Mouse (Mus musculus) ES-E14 (cell line): ENCODE results near the gene Cmss1. TPM values are rescaled to one million over a fixed set of nuclear protein-coding genes. Genes with fewer than 3 reads are reported as not detected.

Experiments used
- DNase-seq: peaks from one replicate; pipeline ENCODE4 v3.0.0-alpha.2; 2013; ENCODE audit warnings: low read depth, low spot score
- H3K27ac ChIP-seq: 2 replicates; pipeline ENCODE4 v1.5.1; 2012; ENCODE audit warnings: low read depth, mild to moderate bottlenecking, low read length, moderate library complexity, mixed read lengths; ENCODE audit not compliant: poor library complexity, insufficient read depth, severe bottlenecking
- H3K36me3 ChIP-seq: 2 replicates; pipeline ENCODE4 v1.6.1; 2012; ENCODE audit warnings: mild to moderate bottlenecking, low read length, moderate library complexity, mixed read lengths; ENCODE audit not compliant: control insufficient read depth, poor library complexity, insufficient read depth, severe bottlenecking
- H3K4me1 ChIP-seq, 2 experiments: fragments of 150-350 bp in 1 of 2; sonication (generic) in 1 of 2; 2 replicates each; pipeline ENCODE4 v1.6.1; 2012; ENCODE audit warnings: low read length in 2 of 2, mild to moderate bottlenecking in 1 of 2, mixed read lengths in 1 of 2; ENCODE audit not compliant: control insufficient read depth in 2 of 2, insufficient read depth in 2 of 2, poor library complexity in 1 of 2
- H3K4me3 ChIP-seq, 2 experiments: fragments of 150-350 bp in 1 of 2; sonication (generic) in 1 of 2; 2 replicates each; pipeline ENCODE4 v1.5.1; 2012; ENCODE audit warnings: low read length in 2 of 2, low read depth in 1 of 2, mild to moderate bottlenecking in 1 of 2, mixed read lengths in 1 of 2; ENCODE audit not compliant: insufficient read depth in 1 of 2, poor library complexity in 1 of 2, severe bottlenecking in 1 of 2
- H3K9ac ChIP-seq: 2 replicates; pipeline ENCODE4 v1.6.1; 2012; ENCODE audit warnings: low read depth, mild to moderate bottlenecking, low read length, mixed read lengths; ENCODE audit not compliant: poor library complexity, insufficient read depth, severe bottlenecking
- H3K9me3 ChIP-seq: fragments of 150-350 bp; sonication (generic); 2 replicates; pipeline ENCODE4 v1.6.1; 2012; ENCODE audit warnings: low read depth, mild to moderate bottlenecking, low read length; ENCODE audit not compliant: control insufficient read depth, insufficient read depth
- CHD2 ChIP-seq: IDR thresholded peaks from 2 replicates; pipeline ENCODE4 v1.6.1; 2014; ENCODE audit warnings: mild to moderate bottlenecking, low read depth, low read length, inconsistent platforms
- HCFC1 ChIP-seq: IDR thresholded peaks from 2 replicates; pipeline ENCODE4 v1.6.1; 2012; ENCODE audit warnings: low read length, inconsistent platforms, borderline replicate concordance; ENCODE audit not compliant: insufficient read depth
- MAFK ChIP-seq: IDR thresholded peaks from 2 replicates; pipeline ENCODE4 v1.6.1; 2014; ENCODE audit warnings: mild to moderate bottlenecking, low read depth, low read length, inconsistent platforms; ENCODE audit not compliant: insufficient read depth
- ZC3H11A ChIP-seq: IDR thresholded peaks from 2 replicates; pipeline ENCODE4 v1.6.1; 2012; ENCODE audit warnings: low read depth, mild to moderate bottlenecking, inconsistent platforms, low read length, borderline replicate concordance
- ZNF384 ChIP-seq: IDR thresholded peaks from 2 replicates; pipeline ENCODE4 v1.6.1; 2012; ENCODE audit warnings: low read depth, low read length, inconsistent platforms
- in situ Hi-C, 2 experiments: fragments of 600-800 bp; cut with MboI; formaldehyde crosslinking; loops; one replicate each; pipeline ENCODE4 v1.15.1; 2025; ENCODE audit warnings: low sequenced_read_pairs in 2 of 2, inconsistent platforms in 1 of 2; ENCODE audit not compliant: unreplicated experiment in 2 of 2
- total RNA-seq: library from RNA; depleted of rRNA; stranded (reverse); fragments of 300-350 nt; gene quantifications from 2 replicates; pipeline ENCODE4 v1.2.3, GENCODE M21; 2012

Cmss1 gene
- total RNA-seq, 1 experiment, result 58.7 TPM

DNA sequence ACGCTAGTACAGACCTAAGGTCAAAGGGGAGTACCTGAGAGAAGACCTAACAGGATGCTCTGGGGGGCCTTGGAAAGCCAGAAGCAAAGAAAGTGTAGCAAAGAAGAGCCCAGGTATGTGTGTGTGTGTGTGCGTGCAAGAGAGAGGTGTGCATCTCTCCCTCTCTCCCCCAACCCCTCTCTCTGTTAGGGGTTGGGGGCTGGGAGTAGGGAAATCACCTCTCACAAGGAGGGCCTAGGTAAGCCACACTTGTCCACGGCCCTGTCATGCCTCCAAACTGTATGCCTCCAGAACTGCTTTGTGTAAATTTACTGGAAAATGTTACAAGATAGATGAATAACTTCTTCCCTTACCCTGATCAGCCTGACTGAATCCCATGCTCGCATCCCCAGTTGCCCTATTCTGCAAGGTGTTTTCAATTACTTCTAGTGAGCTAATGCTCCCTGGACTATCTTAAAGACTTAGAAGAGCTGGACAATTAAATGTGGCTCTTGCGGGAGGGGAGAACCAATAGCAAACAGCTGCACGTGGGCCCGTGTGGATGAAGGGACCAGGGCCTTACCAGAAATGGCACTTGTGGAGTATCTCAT, 231.3 kb downstream of the Cmss1 start:
- Histone ChIP-seq H3K4me3 (no peak overlapping the region), H3K9me3 (no peaks in the 10 kb centered on the region), H3K36me3 (no peaks in the 10 kb centered on the region), H3K9ac (no peak overlapping the region), H3K27ac (no peak overlapping the region), H3K4me1 (no peaks in the 10 kb centered on the region)
- DNase-seq, result no peak
- in situ Hi-C loops, result no loop called here
- TF ChIP-seq HCFC1 (no peak), ZNF384 (no peak), MAFK (no peak), ZC3H11A (no peak), CHD2 (no peak)

GRCm38 (mm10) chr16:57372156-57372555, 234.5 kb downstream of the Cmss1 start:
- no peak for DNase-seq
- Histone ChIP-seq H3K9ac (no peak overlapping the region), H3K9me3 (no peaks in the 10 kb centered on the region), H3K27ac (no peak overlapping the region), H3K4me3 (no peak overlapping the region), H3K4me1 (no peaks in the 10 kb centered on the region), H3K36me3 (no peaks in the 10 kb centered on the region)
- in situ Hi-C loops, result no loop called here
- TF ChIP-seq CHD2, result no peak
- no peak for TF ChIP-seq MAFK
- no peak for TF ChIP-seq ZNF384
- no peak for TF ChIP-seq ZC3H11A
- TF ChIP-seq HCFC1, result no peak

DNA sequence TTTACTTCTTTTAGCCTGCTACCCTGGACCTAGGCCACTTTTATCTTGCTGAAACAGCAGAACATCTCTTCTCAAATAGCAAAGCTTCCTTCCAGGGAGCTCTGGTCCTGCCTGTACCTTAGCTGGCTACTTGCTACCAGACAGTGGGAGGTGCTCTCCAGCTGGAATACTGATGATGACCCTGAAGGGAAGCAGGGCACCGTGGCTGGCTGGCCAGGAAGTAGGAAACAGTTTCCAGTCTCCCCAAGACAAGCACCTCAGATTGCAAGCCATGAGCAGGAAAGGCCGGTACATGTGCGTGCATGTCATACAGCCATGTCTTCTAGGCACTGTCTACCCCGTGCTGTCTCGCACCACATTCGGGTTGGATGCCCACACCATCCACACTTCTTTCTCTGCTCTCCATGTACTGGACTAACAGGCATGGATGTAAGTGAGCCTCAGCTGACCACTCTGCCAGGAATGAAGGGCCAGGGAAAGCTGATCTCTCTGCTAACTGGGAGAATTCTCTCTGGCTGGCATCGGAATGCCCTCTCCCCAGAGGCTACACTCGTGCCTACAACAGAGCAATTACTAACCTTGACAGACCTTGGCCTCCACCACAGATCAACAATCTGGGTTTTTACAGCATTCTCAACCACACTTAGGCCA, 236.7 kb downstream of the Cmss1 start:
- Histone ChIP-seq H3K36me3 (no peaks in the 10 kb centered on the region), H3K9ac (no peak overlapping the region), H3K4me3 (no peak overlapping the region), H3K4me1 (no peaks in the 10 kb centered on the region), H3K9me3 (no peaks in the 10 kb centered on the region), H3K27ac (no peak overlapping the region)
- in situ Hi-C loops, result no loop called here
- TF ChIP-seq ZNF384 (no peak), HCFC1 (no peak), CHD2 (no peak), ZC3H11A (no peak), MAFK (no peak)
- DNase-seq, result no peak

DNA sequence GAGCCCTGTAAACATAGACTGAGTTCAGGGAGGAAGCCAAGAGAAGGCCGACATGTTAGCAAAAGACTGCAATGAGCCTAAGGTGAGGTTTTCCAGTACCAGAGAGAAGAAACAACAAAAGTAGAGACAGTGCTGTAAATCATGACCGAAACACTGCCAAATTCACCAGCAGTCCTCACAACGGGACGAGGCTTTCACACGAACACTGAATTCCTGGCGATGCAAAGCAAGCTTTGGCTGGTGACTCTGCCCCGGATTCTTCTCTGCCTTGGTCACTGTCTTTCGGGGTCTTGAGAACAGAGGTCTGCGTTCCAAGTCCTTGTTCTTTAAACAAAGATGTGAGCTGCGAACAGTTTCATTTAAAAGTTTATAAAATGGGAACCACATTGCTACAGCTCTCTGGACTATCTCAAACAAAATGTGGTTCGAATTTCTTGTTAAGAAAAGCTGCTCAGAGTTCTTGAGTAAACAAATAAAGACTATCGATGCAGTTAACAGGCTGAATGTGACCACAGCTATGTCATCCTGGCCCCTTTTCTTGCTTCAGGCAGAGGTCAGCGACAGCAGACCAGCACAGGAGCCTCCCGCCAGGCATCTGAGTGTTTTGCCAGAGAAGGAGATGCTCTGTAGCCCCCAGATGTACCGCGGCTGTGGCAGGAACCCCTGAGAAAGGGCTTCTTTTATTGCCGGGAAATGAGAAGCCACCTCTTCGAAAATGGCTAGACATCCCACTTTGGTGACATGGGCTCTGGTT, 239.5 kb downstream of the Cmss1 start:
- Histone ChIP-seq H3K4me1 (no peaks in the 10 kb centered on the region), H3K27ac (no peak overlapping the region), H3K36me3 (no peaks in the 10 kb centered on the region), H3K9ac (no peak overlapping the region), H3K9me3 (no peaks in the 10 kb centered on the region), H3K4me3 (no peak overlapping the region)
- in situ Hi-C loops, result no loop called here
- DNase-seq, result no peak
- no peak for TF ChIP-seq CHD2
- no peak for TF ChIP-seq HCFC1
- TF ChIP-seq ZC3H11A, result no peak
- TF ChIP-seq ZNF384, result no peak
- TF ChIP-seq MAFK, result no peak
